Mouse (Mus musculus) hindbrain, embryonic 12.5 days (tissue): ENCODE measurements around the gene Pola2. TPM values are rescaled to one million over a fixed set of nuclear protein-coding genes. Genes with fewer than 3 reads are reported as not detected.

Experiments
- ATAC-seq: fragments of 200-750 bp; cut with Nextera tagmentation; 2 replicates; pipeline ENCODE4 v1.8.0; 2017; ENCODE audit warnings: moderate TSS enrichment; ENCODE audit not compliant: low FRiP score
- H3K27ac ChIP-seq: fragments of 300-500 bp; sonication (generic); 2 replicates; pipeline ENCODE4 v1.5.1; 2016; ENCODE audit warnings: mild to moderate bottlenecking
- H3K27me3 ChIP-seq: fragments of 300-500 bp; sonication (generic); 2 replicates; pipeline ENCODE4 v1.6.1; 2016; ENCODE audit warnings: mild to moderate bottlenecking
- H3K36me3 ChIP-seq: fragments of 300-500 bp; sonication (generic); 2 replicates; pipeline ENCODE4 v1.6.1; 2016; ENCODE audit warnings: mild to moderate bottlenecking
- H3K4me1 ChIP-seq: fragments of 300-500 bp; sonication (generic); 2 replicates; pipeline ENCODE4 v1.6.1; 2016
- H3K4me2 ChIP-seq: fragments of 300-500 bp; sonication (generic); replicated peaks from 2 replicates; pipeline ENCODE4 v1.6.1; 2016; ENCODE audit warnings: mild to moderate bottlenecking
- H3K4me3 ChIP-seq: fragments of 300-500 bp; sonication (generic); 2 replicates; pipeline ENCODE4 v1.5.1; 2016; ENCODE audit warnings: mild to moderate bottlenecking
- H3K9ac ChIP-seq: fragments of 300-500 bp; sonication (generic); 2 replicates; pipeline ENCODE4 v1.6.1; 2016; ENCODE audit warnings: mild to moderate bottlenecking, moderate library complexity
- H3K9me3 ChIP-seq: fragments of 300-500 bp; sonication (generic); replicated peaks from 2 replicates; pipeline ENCODE4 v1.6.1; 2016; ENCODE audit warnings: mild to moderate bottlenecking
- WGBS: fragments of 180-500 bp; shearing (Covaris S2); methylation state at CpG from one replicate; pipeline ENCODE4 v1.1.7; 2016; 5-methylcytosine and 5-hydroxymethylcytosine counted together
- polyA plus RNA-seq: library from polyadenylated mRNA; unstranded; fragments of >200 nt; fragmentation: Nextera tagmentation; extraction: Ambion mirVana; gene quantifications from 2 replicates; pipeline ENCODE4 v1.2.1, GENCODE M21; 2016

Pola2 gene
- polyA plus RNA-seq, 1 experiment from 2014 or later = 49.2 TPM

DNA sequence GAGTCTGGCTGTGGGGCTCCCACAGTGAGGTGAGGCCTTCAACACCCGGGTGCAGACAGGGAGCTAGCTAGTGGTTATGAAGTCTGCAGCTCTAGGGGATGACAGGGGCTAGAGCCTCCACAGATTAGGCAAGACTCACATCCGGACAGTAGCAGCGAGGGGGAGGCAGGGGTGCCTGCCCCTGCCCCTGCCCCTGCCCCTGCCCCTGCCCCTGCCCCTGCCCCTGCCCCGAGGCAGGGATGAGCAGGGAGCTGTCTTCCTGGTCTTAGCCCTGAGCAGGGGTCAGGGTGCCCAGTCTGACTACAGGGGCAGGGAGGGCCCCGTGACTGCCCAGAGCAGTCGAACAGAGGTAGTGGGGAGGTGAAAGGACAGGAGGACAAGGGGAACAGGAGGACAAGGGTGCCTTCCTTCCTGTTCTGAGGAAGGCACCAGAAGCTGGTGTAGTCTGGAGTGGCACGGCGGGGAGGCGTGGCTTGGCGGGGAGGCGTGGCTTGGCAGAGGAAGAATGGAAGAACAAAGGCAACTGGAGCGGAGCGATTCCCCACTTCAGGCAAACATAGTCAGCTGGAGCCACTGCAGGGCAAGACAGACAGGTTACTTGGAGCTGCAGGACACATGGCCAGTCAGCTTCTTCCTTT lies 24.9 kb upstream of the Pola2 start:
- peak overlapping the region; percentile 12; the same call in 1 of the 2 replicates for H3K4me3 ChIP-seq
- WGBS = 12% methylated on average over 10 of the region's 13 CpGs

DNA sequence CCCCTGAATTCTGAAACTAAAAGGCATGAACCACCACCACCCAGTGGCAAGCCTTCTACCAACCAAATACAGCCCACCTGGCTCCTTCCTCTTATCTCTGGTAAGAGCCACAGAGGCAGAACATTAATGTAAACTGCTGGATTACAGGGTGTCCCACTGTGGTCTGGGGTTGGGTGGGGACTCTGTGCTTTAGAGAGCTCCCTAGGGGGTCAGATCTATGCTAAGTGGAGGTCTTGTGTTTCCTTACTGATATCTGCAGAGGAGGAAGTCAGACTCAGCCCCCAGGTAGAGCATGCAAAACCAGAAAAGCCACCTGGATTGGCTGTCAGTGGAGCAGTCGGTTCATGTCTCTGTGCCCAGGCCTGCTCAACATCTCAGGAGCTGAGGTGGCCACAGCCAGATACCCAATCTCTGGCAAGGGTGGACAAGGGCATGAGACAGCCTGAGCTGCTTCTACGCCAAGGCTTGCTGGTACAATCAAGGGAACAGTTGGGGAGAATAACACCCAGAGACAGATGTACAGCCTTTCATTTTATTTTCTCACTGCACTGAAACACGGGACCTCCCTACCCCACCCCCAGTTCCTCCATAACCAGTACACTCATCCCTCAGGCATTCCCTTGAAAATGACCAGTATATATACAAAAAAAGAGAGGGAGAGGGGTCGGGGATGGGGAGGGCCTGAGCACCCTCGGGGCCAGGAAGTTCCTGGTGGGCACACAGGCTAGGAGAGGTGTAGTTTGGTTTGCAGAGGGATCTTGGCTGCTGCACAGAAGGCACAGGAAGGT lies 24.2 kb upstream of the Pola2 start:
- no peak overlapping the region for H3K4me3 ChIP-seq
- H3K9me3 ChIP-seq = no peaks in the 10 kb centered on the region
- H3K27me3 ChIP-seq = no peaks in the 10 kb centered on the region
- no peaks in the 10 kb centered on the region for H3K36me3 ChIP-seq
- no peak overlapping the region for H3K9ac ChIP-seq
- no peak overlapping the region for H3K4me2 ChIP-seq
- no peak overlapping the region for H3K27ac ChIP-seq
- ATAC-seq = no peak
- peaks cover 10% of the 10 kb centered on the region for H3K4me1 ChIP-seq
- 69% methylated on average over 5 of the region's 5 CpGs for WGBS

More for the DNA sequence above, 24.9 kb upstream of the Pola2 start:
- Histone ChIP-seq H3K36me3 (no peaks in the 10 kb centered on the region), H3K27ac (peak overlapping the region; percentile 25; the same call in 1 of the 2 replicates), H3K9ac (peak overlapping the region; percentile 53), H3K9me3 (no peaks in the 10 kb centered on the region), H3K27me3 (no peaks in the 10 kb centered on the region), H3K4me1 (peaks cover 10% of the 10 kb centered on the region), H3K4me2 (peak overlapping the region; percentile 40)
- peak; percentile 86 for ATAC-seq

DNA sequence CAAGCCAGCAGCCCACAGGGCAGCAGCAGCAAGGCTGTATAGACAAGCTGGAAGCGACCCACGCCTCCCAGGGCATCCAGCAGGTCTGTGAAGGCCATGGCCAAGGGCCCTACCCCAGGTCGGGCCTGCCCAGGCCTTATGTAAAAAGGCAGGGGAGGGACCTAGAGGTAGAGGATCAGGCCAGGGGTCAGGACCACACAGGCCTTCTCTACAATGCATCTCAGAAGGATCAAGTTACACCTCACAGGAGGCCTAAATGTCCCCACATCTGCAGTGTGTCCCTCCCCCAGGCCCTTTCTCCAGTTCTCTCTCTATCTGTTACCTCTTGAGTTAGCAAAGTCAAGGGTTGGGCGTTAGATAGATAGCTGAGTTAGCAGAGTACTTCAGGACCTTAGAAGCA lies 22.0 kb upstream of the Pola2 start, which contains the start of gene Slc22a20:
TSS of gene Slc22a20 (minus strand) at position 101 of the 400 bp plus-strand sequence.
- no peaks in the 10 kb centered on the region for H3K27me3 ChIP-seq
- no peak within 1 kb of the TSS for H3K4me3 ChIP-seq
- H3K36me3 ChIP-seq = no peaks in the 10 kb centered on the region
- 44% methylated on average over 4 of the region's 4 CpGs for WGBS
- H3K4me2 ChIP-seq = no peak within 1 kb of the TSS
- no peak within 1 kb of the TSS for H3K9ac ChIP-seq
- no peaks in the 10 kb centered on the region for H3K9me3 ChIP-seq
- no peak within 1 kb of the TSS for H3K27ac ChIP-seq
- peaks cover 10% of the 10 kb centered on the region for H3K4me1 ChIP-seq
- no peak for ATAC-seq

DNA sequence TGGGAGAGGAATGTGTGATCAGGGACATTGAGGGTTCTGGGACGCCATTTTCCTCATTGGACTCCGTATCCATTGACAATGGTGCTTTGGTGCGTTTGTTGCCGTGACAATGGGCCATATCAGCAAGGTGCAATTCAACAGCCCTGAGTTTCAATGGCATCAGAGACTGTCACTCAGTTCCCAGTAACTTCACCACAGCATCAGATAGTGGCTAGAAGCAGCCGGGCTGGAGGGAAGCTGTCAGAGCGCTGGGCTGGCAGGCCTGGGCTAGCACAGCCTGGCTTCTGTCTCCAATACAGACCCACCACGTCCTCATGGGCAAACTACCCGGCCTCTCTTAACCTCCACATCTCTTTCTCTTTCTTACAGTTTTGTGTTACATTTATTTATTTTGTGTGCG lies 16.5 kb upstream of the Pola2 start:
- 84% methylated on average over 9 of the region's 9 CpGs for WGBS
- no peaks in the 10 kb centered on the region for H3K36me3 ChIP-seq
- H3K27me3 ChIP-seq = no peaks in the 10 kb centered on the region
- H3K9me3 ChIP-seq = no peaks in the 10 kb centered on the region
- H3K9ac ChIP-seq = no peak overlapping the region
- H3K4me3 ChIP-seq = no peak overlapping the region
- no peak overlapping the region for H3K4me2 ChIP-seq
- H3K4me1 ChIP-seq = no peaks in the 10 kb centered on the region
- ATAC-seq = no peak
- no peak overlapping the region for H3K27ac ChIP-seq

DNA sequence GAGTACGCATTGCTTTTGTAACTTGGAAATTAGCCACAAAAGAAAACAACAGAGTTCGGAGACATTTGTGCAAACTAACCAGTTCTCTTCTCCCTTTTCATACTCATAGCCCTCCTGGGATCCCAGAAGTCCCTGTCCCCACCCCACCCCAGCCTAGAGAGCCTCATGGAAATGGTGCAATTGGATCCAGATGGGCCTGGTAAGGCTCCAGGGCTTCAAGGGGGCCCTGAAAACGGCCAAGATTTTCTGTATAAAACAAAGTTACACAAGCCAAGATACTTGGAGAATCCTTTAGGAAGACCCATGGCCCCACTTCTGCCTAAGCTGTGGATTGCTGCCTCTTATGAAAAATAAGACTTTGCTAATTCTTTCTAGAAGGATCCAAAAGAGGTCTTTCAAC lies 13.7 kb upstream of the Pola2 start:
- 74% methylated on average over 3 of the region's 3 CpGs for WGBS
- Histone ChIP-seq H3K4me2 (no peak overlapping the region), H3K9me3 (no peaks in the 10 kb centered on the region), H3K9ac (no peak overlapping the region), H3K36me3 (no peaks in the 10 kb centered on the region), H3K27ac (no peak overlapping the region), H3K27me3 (no peaks in the 10 kb centered on the region), H3K4me1 (no peaks in the 10 kb centered on the region), H3K4me3 (no peak overlapping the region)
- ATAC-seq = no peak

DNA sequence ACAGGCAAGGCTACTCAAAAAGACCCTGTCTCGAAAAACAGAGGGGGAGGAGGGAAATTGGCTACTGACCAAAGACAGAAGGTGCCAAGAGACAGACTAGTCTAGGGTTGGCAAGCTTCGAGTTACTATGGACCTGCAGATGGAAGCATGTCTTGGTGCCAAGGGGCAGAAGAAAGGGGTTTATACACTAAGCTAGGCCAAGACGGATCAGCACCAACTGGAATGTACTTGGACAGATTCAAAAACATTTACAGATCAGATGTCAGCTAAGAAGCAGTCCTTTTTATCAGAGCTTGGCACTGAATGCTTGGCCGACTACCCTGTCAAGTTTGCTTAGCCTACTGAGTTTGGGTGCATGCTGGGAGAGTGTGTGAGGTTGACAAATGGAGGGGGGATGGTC lies 11.7 kb upstream of the Pola2 start:
- Histone ChIP-seq H3K9me3 (no peaks in the 10 kb centered on the region), H3K27ac (no peak overlapping the region), H3K36me3 (no peaks in the 10 kb centered on the region), H3K9ac (no peak overlapping the region), H3K4me3 (no peak overlapping the region), H3K27me3 (no peaks in the 10 kb centered on the region), H3K4me1 (no peaks in the 10 kb centered on the region), H3K4me2 (no peak overlapping the region)
- 66% methylated on average over 4 of the region's 4 CpGs for WGBS
- ATAC-seq = no peak

DNA sequence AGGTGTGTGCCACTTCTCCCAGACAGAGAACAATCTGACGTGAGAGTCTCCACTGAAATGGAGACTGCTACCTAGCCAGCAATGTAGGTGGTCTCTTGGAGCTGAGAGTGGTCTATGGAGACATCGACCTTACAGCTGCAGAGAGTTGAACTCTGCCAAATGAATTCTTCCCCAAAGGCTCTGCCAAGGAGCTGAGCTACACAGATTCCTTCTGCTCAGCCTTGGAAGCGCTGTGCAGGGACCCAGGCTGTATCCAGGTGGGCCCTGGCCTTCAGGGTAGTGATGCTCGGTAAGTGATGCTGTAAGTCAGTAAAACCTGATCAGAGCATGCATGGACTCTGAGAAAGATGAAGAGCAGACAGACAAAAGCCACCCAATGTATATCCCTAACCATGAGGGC lies 11.1 kb upstream of the Pola2 start:
- Histone ChIP-seq H3K9me3 (no peaks in the 10 kb centered on the region), H3K27me3 (no peaks in the 10 kb centered on the region), H3K9ac (no peak overlapping the region), H3K27ac (no peak overlapping the region), H3K4me1 (no peaks in the 10 kb centered on the region), H3K36me3 (no peaks in the 10 kb centered on the region), H3K4me3 (no peak overlapping the region), H3K4me2 (no peak overlapping the region)
- ATAC-seq = no peak
- 78% methylated on average over 4 of the region's 4 CpGs for WGBS

DNA sequence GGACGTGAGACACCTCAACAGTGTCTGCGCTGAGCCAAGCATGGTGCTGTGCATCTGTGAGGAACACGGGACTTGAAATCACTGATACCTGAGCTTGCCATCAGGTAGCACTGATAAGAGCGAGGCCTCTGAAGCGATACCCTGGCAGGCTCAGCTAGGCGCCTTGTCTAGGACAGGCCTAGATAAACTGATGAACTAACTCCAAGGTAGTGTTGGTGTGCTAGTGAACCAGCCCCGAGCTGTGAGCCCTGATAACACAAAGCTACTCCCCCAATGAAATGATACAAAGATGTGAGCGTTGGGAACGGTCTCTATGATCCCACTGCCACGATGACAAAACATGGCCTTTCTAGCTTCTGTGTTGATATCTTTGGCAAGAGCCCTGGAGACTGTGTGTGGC lies 3.7 kb upstream of the Pola2 start:
- H3K9me3 ChIP-seq = no peaks in the 10 kb centered on the region
- no peaks in the 10 kb centered on the region for H3K36me3 ChIP-seq
- no peak overlapping the region for H3K4me3 ChIP-seq
- H3K4me2 ChIP-seq = no peak overlapping the region
- H3K9ac ChIP-seq = no peak overlapping the region
- H3K4me1 ChIP-seq = peaks cover 17% of the 10 kb centered on the region
- no peak for ATAC-seq
- 89% methylated on average over 10 of the region's 10 CpGs for WGBS
- H3K27ac ChIP-seq = no peak overlapping the region
- no peaks in the 10 kb centered on the region for H3K27me3 ChIP-seq

DNA sequence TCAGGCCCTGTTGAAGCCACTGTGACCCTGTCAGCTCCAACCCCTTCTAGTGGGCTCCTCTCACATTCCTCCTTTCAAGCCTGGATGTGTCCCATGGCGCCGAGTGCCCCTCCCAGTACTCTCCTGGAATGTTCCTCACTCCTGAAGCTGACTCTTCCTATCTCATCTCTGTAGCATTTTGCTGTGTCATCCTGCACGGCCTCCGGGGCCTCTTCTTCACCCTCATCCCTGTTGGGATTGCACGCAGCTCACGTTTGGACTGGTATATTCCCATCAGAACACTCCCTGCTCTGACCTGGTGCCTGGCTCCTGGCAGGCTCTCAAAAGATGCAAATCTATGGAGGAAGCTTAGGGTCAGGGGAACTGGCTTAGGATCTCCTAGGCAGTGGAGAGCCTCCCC lies 2.8 kb upstream of the Pola2 start:
- Histone ChIP-seq H3K4me2 (no peak overlapping the region), H3K27ac (no peak overlapping the region), H3K4me3 (no peak overlapping the region), H3K9me3 (no peaks in the 10 kb centered on the region), H3K4me1 (peaks cover 21% of the 10 kb centered on the region), H3K9ac (peak overlapping the region; percentile 28; the same call in 1 of the 2 replicates), H3K36me3 (no peaks in the 10 kb centered on the region), H3K27me3 (no peaks in the 10 kb centered on the region)
- no peak for ATAC-seq
- WGBS = 65% methylated on average over 6 of the region's 6 CpGs

DNA sequence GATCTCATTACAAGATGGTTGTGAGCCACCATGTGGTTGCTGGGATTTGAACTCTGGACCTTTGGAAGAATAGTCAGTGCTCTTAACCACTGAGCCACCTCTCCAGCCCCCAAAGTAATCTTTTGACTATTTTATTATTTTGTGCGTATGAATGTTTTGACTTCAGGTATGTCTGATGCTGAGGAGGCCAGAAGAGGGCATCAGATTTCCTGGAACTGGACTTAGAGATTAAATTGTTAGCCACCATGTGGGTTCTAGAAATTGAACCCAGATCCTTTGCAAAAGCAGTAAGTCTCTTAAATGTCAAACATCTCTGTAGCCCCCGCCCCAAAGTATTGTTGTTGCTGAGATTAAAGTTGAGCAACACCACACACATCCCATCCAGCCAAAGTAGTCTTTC lies 1.9 kb upstream of the Pola2 start:
- Histone ChIP-seq H3K4me1 (peaks cover 21% of the 10 kb centered on the region), H3K9me3 (no peaks in the 10 kb centered on the region), H3K27ac (no peak overlapping the region), H3K27me3 (no peaks in the 10 kb centered on the region), H3K4me2 (no peak overlapping the region), H3K36me3 (no peaks in the 10 kb centered on the region), H3K4me3 (no peak overlapping the region), H3K9ac (no peak overlapping the region)
- WGBS = 90% methylated on average over 2 of the region's 2 CpGs
- ATAC-seq = no peak

DNA sequence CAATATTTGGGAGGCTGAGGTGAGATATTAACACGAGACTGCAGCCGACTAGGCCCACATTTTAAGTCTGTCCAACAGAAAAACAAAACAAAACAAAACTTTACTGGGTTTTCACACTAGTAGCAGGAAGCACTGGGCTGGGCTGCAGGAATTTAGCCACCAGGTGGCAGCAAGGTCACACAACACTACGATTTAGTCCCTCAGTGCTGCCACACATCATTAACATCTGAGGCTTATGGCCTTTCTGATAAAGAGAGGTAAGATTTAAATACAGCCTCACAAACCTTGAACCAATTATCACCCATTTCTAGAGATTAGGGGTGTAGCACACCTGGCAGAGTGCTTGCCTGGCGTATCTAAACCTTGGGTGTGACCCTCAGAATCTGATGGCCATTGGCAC lies 1.3 kb upstream of the Pola2 start:
- Histone ChIP-seq H3K27me3 (no peaks in the 10 kb centered on the region), H3K36me3 (no peaks in the 10 kb centered on the region), H3K9ac (no peak overlapping the region), H3K9me3 (no peaks in the 10 kb centered on the region), H3K4me2 (no peak overlapping the region), H3K4me1 (peaks cover 21% of the 10 kb centered on the region), H3K27ac (no peak overlapping the region), H3K4me3 (no peak overlapping the region)
- peak; percentile 38; the same call in 1 of the 2 replicates for ATAC-seq
- WGBS = 18% methylated on average over 4 of the region's 4 CpGs

DNA sequence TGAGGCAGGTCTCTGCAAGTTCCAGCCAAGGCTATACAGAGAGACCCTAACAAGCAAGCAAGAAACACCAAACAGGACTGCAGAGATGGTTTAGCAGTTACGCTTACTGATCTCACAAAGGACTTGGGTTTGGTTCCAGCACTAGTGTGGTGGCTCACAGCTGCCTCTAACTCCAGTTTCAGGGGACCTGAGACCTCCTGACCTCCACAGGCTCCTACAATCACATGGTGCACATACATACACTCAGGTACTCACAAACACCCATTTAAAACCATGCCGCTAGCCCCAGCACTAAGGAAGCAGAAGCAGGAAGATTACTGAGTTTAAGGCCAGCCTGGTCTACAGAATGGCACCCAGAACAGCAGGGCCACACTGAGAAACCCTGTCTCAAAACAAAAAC lies 802 bp upstream of the Pola2 start:
- H3K4me2 ChIP-seq = peak overlapping the region; percentile 84
- no peaks in the 10 kb centered on the region for H3K36me3 ChIP-seq
- peaks cover 21% of the 10 kb centered on the region for H3K4me1 ChIP-seq
- H3K27me3 ChIP-seq = no peaks in the 10 kb centered on the region
- H3K9ac ChIP-seq = no peak overlapping the region
- H3K9me3 ChIP-seq = no peaks in the 10 kb centered on the region
- ATAC-seq = no peak
- no peak overlapping the region for H3K27ac ChIP-seq
- WGBS = 78% methylated on average over 2 of the region's 2 CpGs
- H3K4me3 ChIP-seq = peak overlapping the region; percentile 62

DNA sequence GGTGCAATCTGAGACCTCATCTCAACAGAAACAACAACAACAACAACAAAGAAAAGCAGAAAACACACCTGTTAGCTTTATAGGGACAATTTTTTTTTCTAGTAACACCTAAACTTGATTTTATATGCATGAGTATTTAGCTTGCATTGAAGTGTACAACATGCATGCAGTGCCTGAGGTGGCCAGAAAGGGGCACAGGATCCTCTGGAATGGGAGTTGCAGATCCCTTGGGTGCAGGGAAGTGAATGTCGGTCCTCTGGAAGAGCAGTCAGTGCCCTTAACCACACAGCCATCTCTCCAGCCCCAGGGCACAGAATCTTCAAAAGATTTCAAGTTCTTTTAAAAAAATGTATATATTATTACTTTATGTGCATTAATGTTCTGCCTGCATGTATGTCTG lies 1.4 kb downstream of the Pola2 start:
- Histone ChIP-seq H3K4me3 (peak overlapping the region; percentile 62), H3K4me1 (peaks cover 21% of the 10 kb centered on the region), H3K4me2 (peak overlapping the region; percentile 84), H3K27ac (no peak overlapping the region), H3K36me3 (peaks cover 14% of the 10 kb centered on the region; the same call in 1 of the 2 replicates), H3K9ac (no peak overlapping the region; the same call in 1 of the 2 replicates), H3K9me3 (no peaks in the 10 kb centered on the region), H3K27me3 (no peaks in the 10 kb centered on the region)
- WGBS = 18% methylated on average over 1 of the region's 1 CpGs
- no peak for ATAC-seq
